Mouse (Mus musculus) testis, postnatal 10 days (tissue): ENCODE measurements around the gene Slc17a7.
A peak's percentile ranks its signal among the peaks of the same experiment; 100 is the strongest.
"Not testable (repeated sequence)": the region's sequence is repeated elsewhere in the genome, so short reads cannot be mapped to it uniquely, and the experiment has no call there.

Source experiments
- DNase-seq: peaks from one replicate; pipeline ENCODE4 v3.0.0; 2021; ENCODE audit warnings: low spot score

The Slc17a7 gene

GRCm38 (mm10) chr7:45154096-45154992 lies 9.4 kb upstream of the Slc17a7 start, which contains the start of the genes Pih1d1 and Aldh16a1:
Gene Pih1d1, plus strand, starts transcription at chr7:45154303.
Gene Aldh16a1, minus strand, starts transcription at chr7:45154584.
- peak; percentile 99 for DNase-seq

GRCm38 (mm10) chr7:45154993-45155514 lies 8.7 kb upstream of the Slc17a7 start:
- peak; percentile 82 for DNase-seq

GRCm38 (mm10) chr7:45155590-45155989 lies 8.2 kb upstream of the Slc17a7 start:
- DNase-seq = no peak

- DNase-seq = no peak
These were observed 7.5 kb upstream of the Slc17a7 start for GRCm38 (mm10) chr7:45156206-45156605.

GRCm38 (mm10) chr7:45157459-45157858 lies 6.3 kb upstream of the Slc17a7 start:
- no peak for DNase-seq

- no peak for DNase-seq
These were observed 4.8 kb upstream of the Slc17a7 start for GRCm38 (mm10) chr7:45158991-45159390.

GRCm38 (mm10) chr7:45160316-45160800 lies 3.4 kb upstream of the Slc17a7 start:
- no peak for DNase-seq

GRCm38 (mm10) chr7:45160866-45161265 lies 2.9 kb upstream of the Slc17a7 start:
- no peak for DNase-seq

GRCm38 (mm10) chr7:45161612-45162473 lies 1.9 kb upstream of the Slc17a7 start:
- peak; percentile 97 for DNase-seq

GRCm38 (mm10) chr7:45162551-45162950 lies 1.2 kb upstream of the Slc17a7 start:
- DNase-seq = no peak

- DNase-seq = no peak
These were observed 643 bp upstream of the Slc17a7 start for GRCm38 (mm10) chr7:45162996-45163615.

- no peak for DNase-seq
These were observed 1.1 kb downstream of the Slc17a7 start for GRCm38 (mm10) chr7:45164833-45165232.

- DNase-seq = no peak
These were observed 2.0 kb downstream of the Slc17a7 start for GRCm38 (mm10) chr7:45165701-45166100.

- DNase-seq = no peak
These were observed 3.2 kb downstream of the Slc17a7 start for GRCm38 (mm10) chr7:45166950-45167401.

GRCm38 (mm10) chr7:45167761-45168445 lies 4.2 kb downstream of the Slc17a7 start:
- DNase-seq = no peak

- DNase-seq = no peak
These were observed 4.9 kb downstream of the Slc17a7 start for GRCm38 (mm10) chr7:45168656-45169055.

GRCm38 (mm10) chr7:45169495-45169894 lies 5.7 kb downstream of the Slc17a7 start:
- DNase-seq = no peak

GRCm38 (mm10) chr7:45172974-45173373 lies 9.2 kb downstream of the Slc17a7 start:
- peak; percentile 66 for DNase-seq

GRCm38 (mm10) chr7:45173772-45174171 lies 10.0 kb downstream of the Slc17a7 start:
- not testable (repeated sequence) for DNase-seq

- no peak for DNase-seq
These were observed 11.0 kb downstream of the Slc17a7 start for GRCm38 (mm10) chr7:45174567-45175280.
